Mouse (Mus musculus): ENCODE results near the gene Rbpj.

The Rbpj gene

DNA sequence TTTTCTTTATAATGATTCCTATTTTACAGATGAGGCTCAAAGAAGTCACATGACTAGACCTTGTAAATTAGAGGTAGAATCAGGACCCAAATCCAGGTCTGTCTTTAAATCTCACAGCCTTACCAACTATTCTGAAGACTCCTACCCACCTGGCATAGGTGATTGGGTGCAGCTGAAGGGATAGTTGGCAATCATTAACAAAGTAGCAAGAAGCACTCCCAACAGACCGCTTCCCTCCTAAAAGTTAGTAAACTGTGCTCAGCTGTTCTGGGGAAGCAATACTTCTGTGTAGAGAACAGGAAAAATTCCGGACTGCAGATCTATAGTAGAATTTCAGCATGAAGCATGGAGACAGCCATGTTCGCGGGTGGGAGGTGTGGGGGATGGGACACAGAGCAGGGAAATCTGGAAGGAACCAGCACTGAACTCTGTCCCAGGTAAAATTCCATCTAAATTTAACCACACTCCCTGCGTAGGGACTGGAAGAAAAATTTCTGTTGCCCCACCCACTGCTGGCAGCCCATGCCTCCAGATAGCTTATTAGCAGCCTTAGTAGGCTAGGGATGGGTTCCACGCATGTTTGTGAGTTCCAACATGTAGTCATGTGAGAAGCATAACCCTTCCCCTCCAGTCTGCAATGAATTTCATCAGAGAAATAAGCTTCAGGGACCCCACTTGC lies 3.3 kb downstream of the Rbpj start:
- no peak for DNase-seq (ENCODE audit: low spot score)

- DNase-seq (ENCODE audit: low spot score) = no peak
These were observed 3.8 kb downstream of the Rbpj start for GRCm38 (mm10) chr5:53469777-53470131.

- DNase-seq (ENCODE audit: low spot score) = no peak
These were observed 4.5 kb downstream of the Rbpj start for GRCm38 (mm10) chr5:53470141-53471079.

DNA sequence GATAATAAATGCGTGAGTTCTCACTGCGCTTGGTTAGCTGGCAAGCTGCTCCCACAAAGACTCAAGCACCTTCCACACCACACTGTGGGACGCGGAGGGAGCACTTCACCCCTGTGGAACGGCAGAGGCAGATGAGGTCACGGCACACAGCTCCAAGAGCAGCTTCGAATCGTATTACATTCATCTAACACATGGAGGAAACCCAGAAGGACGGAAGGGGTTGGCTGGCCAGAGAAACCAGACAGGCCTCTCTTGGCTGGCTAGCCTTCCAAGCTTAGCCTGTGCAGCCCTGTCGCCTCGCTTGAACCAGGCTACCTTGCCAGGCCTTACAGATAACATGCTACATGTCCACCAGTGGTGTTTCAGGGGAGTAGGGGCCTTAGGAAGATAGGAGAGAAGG lies 6.5 kb downstream of the Rbpj start:
- DNase-seq (ENCODE audit: low spot score) = no peak

GRCm38 (mm10) chr5:53479161-53479560 lies 13.2 kb downstream of the Rbpj start:
- DNase-seq (ENCODE audit: low spot score) = no peak

DNA sequence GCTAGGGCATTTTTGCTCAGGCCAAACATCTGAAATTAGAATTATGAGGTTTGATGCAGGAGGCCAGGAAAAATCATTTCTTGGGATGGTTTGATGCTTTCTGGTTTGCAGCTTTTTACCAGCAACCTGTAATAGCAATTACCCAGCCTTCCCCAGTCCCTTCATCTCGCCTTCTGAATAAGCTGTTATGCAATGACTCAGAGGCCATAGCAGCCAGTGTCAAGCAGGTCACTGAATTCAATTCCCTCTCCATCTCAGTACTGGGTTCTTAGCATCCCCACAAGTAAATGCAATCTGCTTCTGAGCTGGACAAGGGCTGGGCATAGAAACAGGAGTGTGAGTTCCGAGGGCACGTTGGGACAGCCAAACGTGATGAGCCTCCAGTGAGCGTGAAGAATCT lies 13.9 kb downstream of the Rbpj start:
- DNase-seq (ENCODE audit: low spot score) = no peak

- no peak for DNase-seq (ENCODE audit: low spot score)
These were observed 15.1 kb downstream of the Rbpj start for GRCm38 (mm10) chr5:53481021-53481420.

DNA sequence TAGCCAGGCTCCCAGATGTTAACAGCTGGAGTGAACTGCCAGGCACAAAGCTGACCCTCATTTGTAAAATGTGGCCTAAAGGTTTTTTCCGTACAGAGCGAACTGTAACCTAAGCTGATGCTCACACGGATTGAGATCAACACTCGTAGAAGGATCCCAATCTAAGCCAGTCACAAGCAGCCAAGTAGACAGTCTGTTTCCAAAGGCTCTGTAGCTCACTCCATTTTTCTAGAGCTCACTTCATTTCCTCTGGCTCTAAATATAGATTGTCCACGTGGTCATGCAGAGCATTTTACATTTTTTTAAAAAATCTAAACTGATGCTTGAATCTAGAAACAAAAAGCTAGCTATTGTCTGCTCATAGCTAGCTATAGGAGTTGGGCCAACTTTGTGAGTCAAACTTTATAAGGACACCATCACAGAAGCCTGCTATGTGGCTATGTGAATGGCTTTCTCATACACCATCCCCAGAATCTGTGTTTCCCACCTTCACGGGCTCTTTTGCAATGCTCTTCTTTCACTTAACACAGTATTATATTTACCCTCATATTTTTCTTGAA lies 19.2 kb downstream of the Rbpj start:
- no peak for DNase-seq (ENCODE audit: low spot score)

DNA sequence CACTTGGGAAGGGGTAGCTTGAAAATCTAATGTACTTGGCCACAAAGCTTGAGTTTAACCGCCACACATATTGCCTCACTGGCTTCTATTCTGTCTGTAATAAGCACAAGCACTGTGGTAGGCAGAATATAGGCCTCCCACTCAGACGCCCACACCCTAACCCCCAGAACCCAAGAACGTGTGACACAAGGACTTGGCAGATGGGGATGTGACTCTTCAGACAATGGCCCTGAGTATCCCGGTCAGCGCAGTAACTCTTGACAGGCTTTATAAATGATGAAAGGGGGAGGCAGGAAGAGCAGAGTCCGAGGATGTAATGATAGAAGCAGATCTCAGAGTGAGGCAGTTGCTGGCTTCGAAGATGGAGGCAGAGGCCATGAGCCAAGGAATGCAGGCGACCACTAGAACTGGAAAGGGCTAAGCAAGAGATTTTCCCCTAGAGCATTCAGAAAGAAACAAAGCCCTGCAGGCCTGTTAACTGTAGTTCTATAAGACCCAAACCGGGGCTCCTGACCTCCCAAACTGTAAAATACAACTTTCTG lies 20.1 kb downstream of the Rbpj start:
- DNase-seq (ENCODE audit: low spot score) = no peak

DNA sequence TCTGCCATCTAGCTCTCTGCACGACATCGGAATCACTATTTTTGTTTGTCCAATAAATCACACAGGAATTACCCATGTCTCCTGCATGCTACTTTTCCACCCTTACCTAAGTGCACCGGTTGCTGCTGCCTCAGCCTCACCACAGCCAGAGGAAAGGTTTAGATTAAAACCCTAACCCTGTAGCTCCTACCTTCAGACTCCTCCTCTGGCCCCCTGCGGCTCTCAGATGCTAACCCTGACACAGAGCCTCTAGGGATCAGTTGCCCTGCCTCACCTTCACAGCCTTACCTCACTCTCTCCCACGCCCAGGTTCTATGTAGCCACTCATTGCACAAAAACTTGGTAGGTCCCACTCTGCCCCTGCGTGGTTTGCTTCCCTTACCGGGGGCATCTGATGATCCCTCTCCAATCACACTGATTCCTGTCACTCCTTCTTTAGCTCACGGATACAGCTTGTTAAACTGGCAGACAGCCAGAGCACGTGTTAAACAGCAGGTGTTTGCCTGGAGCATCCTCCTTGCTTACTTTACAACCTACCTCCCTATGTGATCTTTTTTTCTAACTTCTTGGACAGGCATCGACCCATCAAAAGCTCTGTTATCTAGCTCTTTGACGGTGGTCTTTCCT lies 21.1 kb downstream of the Rbpj start:
- DNase-seq (ENCODE audit: low spot score) = no peak

- no peak for DNase-seq (ENCODE audit: low spot score)
These were observed 24.7 kb downstream of the Rbpj start for GRCm38 (mm10) chr5:53490697-53491099.

DNA sequence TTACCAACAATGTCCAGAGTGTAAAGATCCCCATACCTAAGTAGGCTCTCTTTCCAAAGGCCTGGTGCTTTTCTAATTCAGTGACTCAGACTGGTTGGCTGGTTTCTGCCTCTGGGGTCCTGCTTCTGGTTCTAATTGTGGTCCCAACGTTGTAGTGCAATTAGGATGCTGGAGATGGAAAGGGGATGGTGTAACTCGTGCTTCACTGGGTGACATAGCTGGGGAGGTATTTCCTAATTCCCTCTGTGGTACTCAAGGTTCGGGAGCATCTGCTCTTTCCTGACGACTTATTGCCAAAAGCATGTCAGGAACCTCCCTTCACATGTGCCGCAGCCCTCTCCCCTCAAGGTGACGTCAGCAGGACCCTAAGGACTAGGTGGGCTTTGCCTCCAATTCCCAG lies 27.8 kb downstream of the Rbpj start:
- no peak for DNase-seq (ENCODE audit: low spot score)

GRCm38 (mm10) chr5:53494536-53495159 lies 28.7 kb downstream of the Rbpj start:
- no peak for DNase-seq (ENCODE audit: low spot score)

DNA sequence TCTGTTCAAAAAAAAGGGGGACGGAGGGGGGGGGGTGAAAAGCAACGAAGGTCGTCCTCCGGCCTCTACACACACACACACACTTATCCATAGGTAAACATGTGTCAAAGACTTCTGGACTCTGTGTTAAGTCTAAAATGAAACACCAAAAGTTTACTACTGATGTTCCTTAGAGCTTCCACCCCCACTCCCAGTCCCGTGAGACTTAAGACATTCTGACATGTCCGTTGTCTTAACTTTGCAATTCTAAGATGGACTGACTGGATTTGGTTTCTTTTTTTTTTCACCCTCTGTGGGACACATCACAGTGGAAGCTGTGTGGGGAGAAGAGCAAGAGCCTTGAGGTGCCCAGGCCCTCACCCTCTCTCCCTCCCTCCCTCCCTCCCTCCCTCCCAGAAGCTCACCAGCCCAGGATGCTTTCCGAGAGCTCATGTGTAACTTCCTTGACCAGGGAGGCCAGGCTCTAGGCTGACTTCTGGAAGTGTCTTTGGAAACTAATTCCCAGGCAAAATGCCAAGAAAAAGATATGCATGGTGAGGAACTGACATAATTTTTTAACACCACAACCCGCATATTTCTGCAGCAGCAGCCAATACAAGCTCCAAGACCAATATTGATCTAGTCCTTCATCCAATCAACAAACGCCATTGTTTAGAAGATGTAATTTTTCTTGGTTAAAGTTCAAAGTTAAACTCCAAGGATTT lies 31.0 kb downstream of the Rbpj start:
- no peak for DNase-seq (ENCODE audit: low spot score)

DNA sequence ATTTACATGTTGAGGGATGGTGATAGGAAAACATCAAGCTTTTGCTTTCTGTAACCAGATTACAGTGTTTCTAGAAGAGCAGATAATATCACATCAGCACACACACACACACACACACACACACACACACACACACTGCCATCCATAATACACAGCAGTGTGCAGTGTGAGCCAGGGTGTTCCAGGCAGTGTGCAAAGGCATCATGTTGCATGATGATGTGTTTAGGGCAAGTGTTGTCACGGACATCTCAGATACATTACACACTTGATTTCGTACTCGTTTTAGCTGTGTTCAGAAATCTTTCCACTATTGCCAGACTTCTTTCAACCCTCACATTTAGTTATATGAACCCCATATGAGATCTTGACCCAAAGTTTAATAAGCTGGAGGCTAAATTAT lies 33.6 kb downstream of the Rbpj start:
- no peak for DNase-seq (ENCODE audit: low spot score)

DNA sequence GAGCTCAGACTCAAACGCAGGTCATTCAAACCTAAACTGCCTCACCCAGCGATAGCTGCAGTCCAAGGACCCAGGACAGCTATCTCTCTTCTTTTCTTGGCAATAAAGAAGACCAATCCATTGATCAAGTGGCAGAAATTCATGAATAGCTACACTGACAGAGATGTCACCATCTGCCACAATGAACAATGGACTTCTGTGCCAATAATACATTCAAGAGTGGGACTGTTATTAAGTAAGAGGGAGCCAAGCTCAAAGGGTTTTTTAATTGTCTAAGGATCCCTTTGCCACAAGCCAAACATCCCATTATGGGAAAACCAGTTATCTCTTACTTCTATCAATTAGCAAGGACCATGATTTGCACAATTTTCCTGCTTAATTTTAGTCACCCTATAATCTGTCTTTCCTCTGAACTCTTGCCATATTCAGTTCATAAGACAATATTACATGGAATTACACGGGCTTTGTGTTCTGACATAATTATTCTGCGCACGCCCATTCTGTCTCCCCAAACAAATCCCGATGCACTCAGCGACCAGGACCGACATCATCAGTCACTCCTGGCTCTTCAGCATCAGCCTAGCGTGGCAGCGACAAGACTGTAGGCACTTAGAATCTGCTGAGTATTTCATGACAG lies 34.7 kb downstream of the Rbpj start:
- DNase-seq (ENCODE audit: low spot score) = no peak

DNA sequence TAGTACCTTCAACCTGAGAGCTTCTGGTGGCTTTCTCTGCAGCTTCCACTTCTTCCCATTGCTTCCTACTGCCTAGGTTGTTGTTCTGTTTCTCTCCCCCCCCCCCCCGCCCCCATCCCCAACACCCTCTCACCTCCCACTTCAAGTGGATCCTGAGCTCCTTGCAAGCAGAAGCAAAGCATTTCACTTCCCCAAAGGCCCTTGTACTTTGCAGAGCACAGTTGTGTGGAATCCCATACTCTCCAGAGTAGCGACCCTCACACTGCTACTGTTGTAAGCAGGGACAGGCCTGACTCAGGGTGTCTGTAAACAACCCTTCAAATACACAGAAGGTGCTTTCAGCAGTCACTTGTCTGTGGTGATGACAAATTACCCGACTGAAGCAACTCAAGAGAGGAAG lies 37.3 kb downstream of the Rbpj start:
- DNase-seq (ENCODE audit: low spot score) = no peak

DNA sequence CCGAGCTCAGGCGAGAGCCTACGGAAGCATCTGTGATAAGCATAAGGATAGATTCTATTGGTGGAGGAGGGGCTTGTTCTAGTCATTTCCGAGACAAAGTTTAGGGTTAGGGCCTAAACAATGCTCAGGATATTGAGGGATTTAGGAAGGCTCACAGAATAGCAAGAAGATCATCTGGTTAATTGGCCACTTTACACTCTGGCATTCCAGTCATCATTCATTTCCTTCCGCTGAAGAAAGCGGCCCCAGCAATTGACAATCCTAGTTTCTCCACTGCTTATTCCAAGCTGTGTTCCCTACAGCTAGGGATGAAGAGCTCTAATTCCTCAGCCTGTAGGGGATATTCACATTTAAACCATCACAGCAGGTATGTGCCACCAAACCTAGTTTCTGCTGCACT lies 39.8 kb downstream of the Rbpj start:
- DNase-seq (ENCODE audit: low spot score) = no peak

DNA sequence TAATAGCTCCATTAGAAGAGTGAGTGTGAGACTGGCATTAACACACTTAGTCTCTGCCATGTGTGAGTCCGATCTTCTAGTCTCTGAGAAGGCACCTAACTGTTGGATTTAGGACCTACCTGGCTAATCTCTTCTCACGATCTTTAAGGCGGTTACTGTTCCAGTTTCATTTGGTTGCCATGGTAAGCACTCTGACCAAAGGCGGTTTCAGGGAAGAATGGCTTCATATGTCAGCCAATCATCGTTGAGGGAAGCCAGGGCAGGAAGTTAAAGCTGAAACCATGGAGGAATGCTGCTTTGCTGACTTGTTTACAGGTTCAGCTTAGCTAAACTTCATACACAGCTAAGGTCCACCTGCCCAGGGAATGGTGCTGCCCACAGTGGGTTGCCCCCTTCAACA lies 41.4 kb downstream of the Rbpj start:
- DNase-seq (ENCODE audit: low spot score) = no peak

DNA sequence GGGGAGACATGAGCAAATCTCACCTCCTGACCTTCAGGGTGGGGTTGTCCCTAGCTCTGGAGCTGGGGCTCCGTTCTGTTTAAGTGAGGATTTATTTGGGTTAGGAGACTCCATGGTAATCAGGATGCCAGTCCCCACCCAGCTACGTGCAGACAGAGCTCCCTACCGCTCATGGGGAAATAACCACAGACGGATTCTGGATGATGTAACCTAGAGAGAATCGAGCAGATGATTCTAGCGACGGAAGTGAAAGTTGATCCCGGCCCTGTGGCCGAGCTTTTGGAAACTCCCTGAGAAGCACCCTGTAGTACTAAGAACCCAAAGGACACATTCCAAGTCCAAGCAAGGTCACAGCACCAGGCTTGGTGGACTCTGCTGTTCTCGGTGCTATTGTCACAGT lies 43.5 kb downstream of the Rbpj start:
- DNase-seq (ENCODE audit: low spot score) = no peak

GRCm38 (mm10) chr5:53509927-53510326 lies 44.0 kb downstream of the Rbpj start:
- no peak for DNase-seq (ENCODE audit: low spot score)
